Mouse (Mus musculus) megakaryocyte, embryonic 14.5 days (primary cell): ENCODE data around the gene Rtf1.

Source experiments
- FLI1 ChIP-seq: IDR thresholded peaks from 2 replicates; pipeline ENCODE4 v1.6.1; 2012; ENCODE audit warnings: low read length, inconsistent platforms, mixed read lengths
- GATA1 ChIP-seq: IDR thresholded peaks from 3 replicates; pipeline ENCODE4 v1.6.1; 2012; ENCODE audit warnings: mixed read lengths, low read length, inconsistent platforms, borderline replicate concordance

DNA sequence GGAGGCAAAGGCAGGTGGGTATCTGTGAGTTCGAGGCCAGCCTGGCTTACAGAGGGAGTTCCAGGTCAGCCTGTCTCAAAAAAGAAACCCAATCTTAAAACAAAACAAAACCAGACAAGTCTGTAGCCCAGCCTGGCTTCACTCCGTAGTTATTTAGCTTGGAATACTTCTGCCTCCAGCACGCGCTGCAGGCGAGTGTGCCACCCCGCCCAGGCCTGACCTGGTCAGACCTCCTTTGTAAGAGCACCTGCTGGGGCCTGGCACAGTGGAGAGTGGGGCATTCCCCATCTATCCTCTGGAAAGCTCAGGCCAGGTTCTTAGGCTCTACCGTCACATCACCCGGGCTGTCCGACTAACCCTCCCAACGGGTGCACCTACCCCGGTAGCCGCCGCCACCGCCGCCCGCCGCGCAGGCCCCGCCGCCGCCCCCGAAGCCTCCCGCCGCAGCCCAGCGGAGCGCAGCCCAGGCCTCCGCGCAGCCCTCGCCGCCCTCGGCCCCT, 82.8 kb downstream of the Rtf1 start:
- TF ChIP-seq GATA1 (no peak), FLI1 (no peak)
